Mouse (Mus musculus) neural tube, embryonic 14.5 days (tissue): Measurements from ENCODE around the gene Atxn1l. TPM values are rescaled to one million over a fixed set of nuclear protein-coding genes. Genes with fewer than 3 reads are reported as not detected.
"Not testable (repeated sequence)": the region's sequence is repeated elsewhere in the genome, so short reads cannot be mapped to it uniquely, and the experiment has no call there.

ENCODE experiments used
- ATAC-seq: fragments of 200-750 bp; cut with Nextera tagmentation; 2 replicates; pipeline ENCODE4 v1.8.0; 2017; ENCODE audit warnings: low read depth, mild to moderate bottlenecking, moderate TSS enrichment, moderate library complexity
- H3K27ac ChIP-seq: fragments of 300-500 bp; sonication (generic); 2 replicates; pipeline ENCODE4 v1.5.1; 2014; ENCODE audit warnings: low read depth, mild to moderate bottlenecking, control low read depth, low read length, moderate library complexity, mixed read lengths
- H3K27me3 ChIP-seq: fragments of 300-500 bp; sonication (generic); 2 replicates; pipeline ENCODE4 v1.6.1; 2014; ENCODE audit warnings: low read length; ENCODE audit not compliant: control insufficient read depth, insufficient read depth
- H3K36me3 ChIP-seq: fragments of 300-500 bp; sonication (generic); 2 replicates; pipeline ENCODE4 v1.6.1; 2014; ENCODE audit warnings: low read length, mixed read lengths; ENCODE audit not compliant: control insufficient read depth, insufficient read depth
- H3K4me1 ChIP-seq: fragments of 300-500 bp; sonication (generic); 2 replicates; pipeline ENCODE4 v1.6.1; 2014; ENCODE audit warnings: low read length; ENCODE audit not compliant: control insufficient read depth, insufficient read depth
- H3K4me2 ChIP-seq: fragments of 300-500 bp; sonication (generic); 2 replicates; pipeline ENCODE4 v1.6.1; 2014; ENCODE audit warnings: mild to moderate bottlenecking, low read depth, low read length, control low read depth
- H3K4me3 ChIP-seq: fragments of 300-500 bp; sonication (generic); 2 replicates; pipeline ENCODE4 v1.5.1; 2014; ENCODE audit warnings: low read depth, low read length, control low read depth, mixed read lengths
- H3K9ac ChIP-seq: fragments of 300-500 bp; sonication (generic); replicated peaks from 2 replicates; pipeline ENCODE4 v1.6.1; 2014; ENCODE audit warnings: low read depth, mild to moderate bottlenecking, control low read depth, low read length, mixed read lengths
- H3K9me3 ChIP-seq: fragments of 300-500 bp; sonication (generic); 2 replicates; pipeline ENCODE4 v1.6.1; 2016; ENCODE audit warnings: low read length; ENCODE audit not compliant: control insufficient read depth
- WGBS: fragments of 180-500 bp; shearing (Covaris S2); extraction: QIAGEN DNeasy Blood & Tissue Kit; methylation state at CpG from one replicate; pipeline ENCODE4 v1.1.7; 2014; 5-methylcytosine and 5-hydroxymethylcytosine counted together
- polyA plus RNA-seq: library from polyadenylated mRNA; unstranded; fragments of >200 nt; fragmentation: Nextera tagmentation; extraction: Ambion mirVana; gene quantifications from 2 replicates; pipeline ENCODE4 v1.2.1, GENCODE M21; 2014

The Atxn1l gene
- polyA plus RNA-seq, 1 experiment from 2014 or later = 3.7 TPM

- Histone ChIP-seq H3K4me2 (no peak overlapping the region), H3K4me1 (no peaks in the 10 kb centered on the region), H3K9ac (no peak overlapping the region), H3K36me3 (no peaks in the 10 kb centered on the region), H3K27ac (no peak overlapping the region), H3K27me3 (no peaks in the 10 kb centered on the region), H3K9me3 (no peaks in the 10 kb centered on the region), H3K4me3 (no peak overlapping the region)
- 89% methylated on average over 6 of the region's 6 CpGs for WGBS
- no peak for ATAC-seq
Observed at GRCm38 (mm10) chr8:109764031-109764430, 26.5 kb upstream of the Atxn1l start.

DNA sequence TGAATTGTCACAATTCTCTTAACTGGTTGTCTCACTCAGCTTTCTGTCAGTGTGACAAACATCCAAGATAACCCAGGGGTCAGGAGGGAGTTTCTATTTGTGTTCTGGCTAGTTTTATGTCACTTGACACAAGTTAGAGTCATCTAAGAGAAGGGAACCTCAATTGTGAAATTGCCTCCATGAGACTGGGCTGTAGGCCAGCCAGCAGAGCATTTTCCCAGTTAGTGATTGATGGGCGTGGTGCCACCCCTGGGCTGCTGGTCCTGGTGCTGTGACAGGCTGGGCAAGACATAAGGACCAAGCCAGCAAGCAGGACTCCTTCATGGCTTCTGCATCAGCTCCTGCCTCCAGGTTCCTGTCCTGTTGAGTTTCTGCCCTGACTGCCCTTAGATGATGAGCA is 22.7 kb upstream of the Atxn1l start:
- Histone ChIP-seq H3K27me3 (no peaks in the 10 kb centered on the region), H3K9ac (no peak overlapping the region), H3K4me1 (no peaks in the 10 kb centered on the region), H3K27ac (no peak overlapping the region), H3K9me3 (no peaks in the 10 kb centered on the region), H3K4me3 (no peak overlapping the region), H3K4me2 (no peak overlapping the region), H3K36me3 (no peaks in the 10 kb centered on the region)
- no peak for ATAC-seq
- 56% methylated on average over 1 of the region's 1 CpGs for WGBS

- no peaks in the 10 kb centered on the region for H3K9me3 ChIP-seq
- no peak for ATAC-seq
- H3K27ac ChIP-seq = no peak overlapping the region
- 92% methylated on average over 7 of the region's 7 CpGs for WGBS
- H3K27me3 ChIP-seq = no peaks in the 10 kb centered on the region
- no peaks in the 10 kb centered on the region for H3K36me3 ChIP-seq
- no peak overlapping the region for H3K4me2 ChIP-seq
- no peaks in the 10 kb centered on the region for H3K4me1 ChIP-seq
- H3K4me3 ChIP-seq = no peak overlapping the region
- H3K9ac ChIP-seq = no peak overlapping the region
Observed at GRCm38 (mm10) chr8:109759426-109759825, 21.9 kb upstream of the Atxn1l start.

DNA sequence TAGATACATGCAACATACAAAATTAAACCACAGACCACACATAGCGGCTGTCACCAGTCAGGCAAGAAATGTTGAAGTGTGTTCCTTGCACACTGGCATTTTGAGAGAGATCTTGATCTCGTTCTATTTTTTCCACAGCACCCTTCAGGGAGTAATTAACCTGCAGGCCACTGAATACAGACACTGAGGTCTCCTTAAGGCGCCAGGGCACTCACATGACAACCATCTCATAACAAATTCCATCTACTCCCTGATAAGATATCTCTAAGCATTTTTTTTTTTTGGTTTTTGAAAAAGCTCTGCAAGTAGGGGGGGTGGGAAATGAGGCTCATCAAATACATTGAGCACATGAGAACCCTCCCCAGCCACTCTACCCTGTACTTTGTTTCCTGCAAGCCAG is 19.3 kb upstream of the Atxn1l start:
- Histone ChIP-seq H3K4me2 (no peak overlapping the region), H3K4me3 (no peak overlapping the region), H3K27me3 (no peaks in the 10 kb centered on the region), H3K9ac (no peak overlapping the region), H3K36me3 (no peaks in the 10 kb centered on the region), H3K9me3 (no peaks in the 10 kb centered on the region), H3K27ac (no peak overlapping the region), H3K4me1 (no peaks in the 10 kb centered on the region)
- ATAC-seq = no peak
- WGBS = 77% methylated on average over 3 of the region's 3 CpGs

- not testable (repeated sequence) for ATAC-seq, H3K4me1 ChIP-seq, H3K27me3 ChIP-seq, H3K4me2 ChIP-seq, H3K4me3 ChIP-seq, H3K9me3 ChIP-seq, H3K36me3 ChIP-seq, H3K9ac ChIP-seq, H3K27ac ChIP-seq
- 85% methylated on average over 4 of the region's 4 CpGs for WGBS
Observed at GRCm38 (mm10) chr8:109755554-109755953, 18.0 kb upstream of the Atxn1l start.

- Histone ChIP-seq H3K9ac (no peak overlapping the region), H3K27me3 (no peaks in the 10 kb centered on the region)
Observed at GRCm38 (mm10) chr8:109754696-109755095, 17.2 kb upstream of the Atxn1l start.

DNA sequence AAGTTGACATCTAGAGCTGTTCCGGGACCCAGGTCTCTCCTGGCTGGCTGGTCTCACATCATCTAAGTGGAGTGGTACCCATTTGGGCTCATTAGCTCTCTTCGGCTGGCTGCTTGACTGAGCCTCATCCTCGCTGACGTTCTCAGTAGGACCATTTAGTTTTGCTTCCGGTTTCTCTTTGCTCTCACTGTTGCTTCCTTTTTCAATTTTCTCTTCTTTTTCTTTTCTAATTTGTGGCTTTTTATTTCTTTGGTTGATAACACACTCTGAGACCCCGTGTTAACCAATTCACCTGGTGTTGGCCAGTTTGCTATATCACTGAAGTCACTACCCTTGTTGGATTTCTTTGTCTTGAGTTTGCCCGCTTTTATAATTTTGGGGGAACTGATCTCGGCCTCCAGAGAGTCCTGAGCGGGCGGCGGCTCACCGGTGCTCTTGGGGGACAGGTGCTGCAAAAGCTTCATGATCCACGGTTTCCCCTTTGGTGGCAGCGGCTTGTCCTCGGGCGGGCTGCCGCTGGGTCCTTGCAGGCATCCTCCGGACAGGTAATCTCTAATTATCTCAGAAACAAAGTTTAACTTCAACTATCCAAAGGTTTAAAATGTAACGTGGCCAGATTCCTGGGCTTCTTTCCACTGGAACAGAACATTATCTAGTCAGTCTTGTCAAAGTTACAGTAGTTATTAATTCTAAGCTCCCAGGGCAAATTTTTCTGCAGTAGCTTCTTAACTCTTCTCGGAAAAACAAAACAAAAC is 14.4 kb upstream of the Atxn1l start:
- Histone ChIP-seq H3K27ac (no peak overlapping the region), H3K4me1 (no peaks in the 10 kb centered on the region), H3K9me3 (no peaks in the 10 kb centered on the region), H3K4me3 (no peak overlapping the region), H3K27me3 (no peaks in the 10 kb centered on the region), H3K36me3 (no peaks in the 10 kb centered on the region), H3K4me2 (no peak overlapping the region), H3K9ac (no peak overlapping the region)
- ATAC-seq = no peak
- 89% methylated on average over 20 of the region's 20 CpGs for WGBS

More at GRCm38 (mm10) chr8:109754696-109755095, 17.2 kb upstream of the Atxn1l start:
- H3K4me2 ChIP-seq = no peak overlapping the region
- no peaks in the 10 kb centered on the region for H3K9me3 ChIP-seq
- WGBS = 89% methylated on average over 8 of the region's 8 CpGs
- no peak for ATAC-seq
- no peak overlapping the region for H3K4me3 ChIP-seq
- no peak overlapping the region for H3K27ac ChIP-seq
- H3K4me1 ChIP-seq = no peaks in the 10 kb centered on the region
- no peaks in the 10 kb centered on the region for H3K36me3 ChIP-seq

- Histone ChIP-seq H3K4me2 (no peak overlapping the region), H3K27ac (no peak overlapping the region), H3K4me1 (no peaks in the 10 kb centered on the region), H3K9me3 (no peaks in the 10 kb centered on the region), H3K27me3 (no peaks in the 10 kb centered on the region), H3K4me3 (no peak overlapping the region), H3K9ac (no peak overlapping the region), H3K36me3 (no peaks in the 10 kb centered on the region)
- WGBS = 79% methylated on average over 12 of the region's 12 CpGs
- no peak for ATAC-seq
Observed at GRCm38 (mm10) chr8:109750699-109751098, 13.2 kb upstream of the Atxn1l start.

DNA sequence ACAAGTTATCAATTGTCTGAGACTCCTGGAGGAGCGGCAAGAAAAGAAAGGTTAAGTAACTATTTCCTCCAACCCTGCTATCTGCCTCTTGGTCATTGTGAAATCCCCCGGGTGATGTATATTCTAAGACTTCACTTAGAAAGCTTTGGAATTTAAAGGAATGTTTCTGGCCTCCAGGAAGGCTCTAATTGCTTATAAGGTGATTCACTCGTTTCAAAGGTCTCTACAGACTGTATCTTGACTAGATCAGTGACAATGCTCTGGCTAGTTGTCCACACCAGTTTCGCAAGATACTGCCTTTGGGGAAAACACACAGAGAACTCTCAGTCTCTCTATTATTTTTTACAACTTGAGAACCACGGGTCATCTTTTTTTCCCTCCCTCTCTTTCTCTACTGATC is 12.7 kb upstream of the Atxn1l start:
- no peak for ATAC-seq
- Histone ChIP-seq H3K4me2 (no peak overlapping the region), H3K4me3 (no peak overlapping the region), H3K9me3 (no peaks in the 10 kb centered on the region), H3K36me3 (no peaks in the 10 kb centered on the region), H3K9ac (no peak overlapping the region), H3K27ac (no peak overlapping the region), H3K27me3 (no peaks in the 10 kb centered on the region), H3K4me1 (no peaks in the 10 kb centered on the region)
- 67% methylated on average over 5 of the region's 5 CpGs for WGBS
